8 mouse cellular contexts compared by ENCODE assay signal in the genomic region with DNA sequence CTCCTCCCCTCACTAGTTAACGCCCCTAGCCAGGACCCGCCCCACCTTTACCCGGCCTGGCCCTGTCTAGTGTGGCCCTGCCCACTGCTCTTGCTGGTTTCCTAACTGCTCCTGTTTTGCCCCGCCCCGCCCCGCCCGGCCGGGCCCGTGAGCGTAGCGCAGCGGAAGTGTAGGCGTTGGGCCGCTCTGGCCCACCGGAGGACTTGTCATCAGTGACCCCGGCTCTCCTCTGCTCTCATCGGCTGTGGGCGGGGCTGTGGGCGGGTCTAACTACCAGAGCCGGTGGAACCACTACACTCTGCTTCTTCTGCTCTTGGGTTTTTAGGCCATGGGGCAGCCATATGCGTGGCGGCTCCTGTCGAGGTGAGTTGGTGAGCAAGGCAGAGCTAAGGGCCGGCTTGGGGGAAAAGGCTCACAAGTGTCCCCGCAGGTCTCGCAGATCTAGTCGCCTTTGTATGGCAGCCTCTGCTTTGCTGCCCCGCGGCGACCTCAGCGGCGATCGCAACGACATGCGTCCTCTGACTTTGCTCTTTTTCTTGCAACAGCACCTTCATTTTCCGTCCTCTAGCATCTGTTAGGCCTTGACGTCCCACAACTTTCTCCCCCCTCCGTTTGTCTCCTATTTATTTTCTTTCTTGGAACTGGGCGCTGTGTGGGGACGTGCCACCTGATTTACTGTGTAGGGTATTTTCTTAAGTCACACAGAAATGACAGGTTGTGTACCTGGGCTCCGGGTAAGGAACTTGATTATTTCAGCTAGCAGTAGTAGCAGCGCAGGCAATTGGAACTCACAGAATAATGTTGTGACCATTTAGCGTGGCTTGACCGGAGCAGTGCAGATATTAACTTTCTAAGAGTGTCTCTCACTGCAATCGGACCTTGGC. TPM values are rescaled to one million over a fixed set of nuclear protein-coding genes. Genes with fewer than 3 reads are reported as not detected.
DNase-seq lines count a peak whose midpoint lies in the region; ATAC-seq and TF ChIP-seq lines count a peak whose summit lies in the region.

Gene Hibch, plus strand, starts transcription at position 148 of the 884 bp plus-strand sequence.

- no peak for TF ChIP-seq CTCF in cortical plate, adult 2 months (IDR thresholded peaks at IDR 0.05; ENCODE audit: extremely low read depth, insufficient read depth, low read length)

- no peaks in the 10 kb centered on the region for H3K27me3 ChIP-seq in megakaryocyte, embryonic 14.5 days (replicated peaks)

- peaks cover 7% of the 10 kb centered on the region for H3K9me3 ChIP-seq in megakaryocyte, embryonic 14.5 days

- peak; percentile 67 for TF ChIP-seq POLR2A in cortical plate, adult 2 months (IDR thresholded peaks at IDR 0.05; ENCODE audit: extremely low read depth, insufficient read depth, low read length)

- H3K4me1 ChIP-seq in cortical plate, adult 2 months (ENCODE audit: control insufficient read depth, insufficient read depth, low read length) = peaks cover 2% of the 10 kb centered on the region; the same call in 1 of the 2 replicates
- H3K4me1 ChIP-seq in megakaryocyte, embryonic 14.5 days = peaks cover 60% of the 10 kb centered on the region

- H3K36me3 ChIP-seq in megakaryocyte, embryonic 14.5 days (replicated peaks; ENCODE audit: low read length) = peaks cover 27% of the 10 kb centered on the region

- peak within 1 kb of the TSS; percentile 43; the same call in 1 of the 2 replicates for H3K27ac ChIP-seq in cortical plate, adult 2 months (ENCODE audit: insufficient read depth, low read length)

- peak; percentile 96 for ATAC-seq in activated CD4-positive, CD25-positive, alpha-beta regulatory T cell, adult 4 months

- peak within 1 kb of the TSS; percentile 76 for H3K4me3 ChIP-seq in cortical plate, adult 2 months (ENCODE audit: insufficient read depth, low read length)
- H3K4me3 ChIP-seq in megakaryocyte, embryonic 14.5 days (replicated peaks) = peak within 1 kb of the TSS; percentile 97

- peak; percentile 99 for DNase-seq in gastrocnemius, adult 8-10 months (ENCODE audit: low spot score in 2 of 2)
- peak; percentile 70 for DNase-seq in hindlimb bud, embryonic 11.5 days (ENCODE audit: extremely low spot score, low read depth, low spot score)
- DNase-seq in left cerebral cortex, adult 8-10 months (ENCODE audit: low spot score in 2 of 2) = peak; percentile 93 to 99
- peak; percentile 97 to 98 for DNase-seq in right cerebral cortex, postnatal 10 days (ENCODE audit: low spot score in 2 of 2)
- peak; percentile 94 for DNase-seq in urinary bladder, postnatal 25 days (ENCODE audit: low spot score)

RNA-seq across cellular contexts. Expression of gene Hibch, which starts in this region (rescaled TPM):
- 10 to 100 TPM; 30.2 to 36.1 TPM for polyA plus RNA-seq in activated CD4-positive, CD25-positive, alpha-beta regulatory T cell, adult 4 months (2017; shearing (Covaris generic))
- 18.3 and 19.9 TPM in 2 replicates for polyA plus RNA-seq in cortical plate, adult 2 months (2012; rRNA removed)
- total RNA-seq in gastrocnemius, adult 8-10 months (2022) = 10 to 100 TPM; 33.8 to 38.1 (median 36.5) TPM
- total RNA-seq in left cerebral cortex, adult 8-10 months (2022) = 10 to 100 TPM; 17.4 to 20.5 (median 18.5) TPM
- polyA plus RNA-seq in megakaryocyte, embryonic 14.5 days (2012; ENCODE audit: insufficient read depth, low replicate concordance) = 3.2 TPM in 1 of 2 replicates, not detected in the other

Comparison
In these comparisons a context has a peak if more than half of its experiments do, and no peak if none do; other contexts are left out.
1. Peak in every context shown above with its lines: DNase-seq, ATAC-seq, H3K4me3 ChIP-seq and H3K27ac ChIP-seq.